Mouse (Mus musculus): ENCODE data around the gene Olfr1489.
"Not testable (repeated sequence)": the region's sequence is repeated elsewhere in the genome, so short reads cannot be mapped to it uniquely, and the experiment has no call there.

Olfr1489 gene

DNA sequence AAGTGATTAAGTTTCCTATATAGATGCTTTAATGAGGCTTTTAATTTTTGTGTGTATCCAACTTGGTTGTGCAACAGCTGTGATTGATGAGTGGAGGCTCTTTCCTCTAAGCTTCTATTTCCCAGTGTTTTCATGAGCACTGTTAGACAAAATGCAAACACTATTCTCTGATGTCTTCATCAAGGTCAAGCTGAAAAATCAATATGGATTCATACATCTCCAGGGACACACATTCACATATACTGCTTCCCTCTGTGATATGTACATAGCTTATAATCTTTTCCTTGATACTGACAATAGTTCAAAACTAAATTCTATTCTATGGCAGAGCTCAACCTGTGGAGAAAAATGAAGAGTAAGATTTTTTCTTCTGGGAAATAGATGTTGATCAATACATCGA lies at the start of gene Olfr1489:
Gene Olfr1489 (plus strand): TSS at position 301 of the 400 bp plus-strand sequence.
- DNase-seq = no peak

- no peak for DNase-seq
Observed at GRCm38 (mm10) chr19:13583211-13583610, 48.2 kb upstream of the Olfr1489 start, which contains the start of gene Olfr1484. TSS of gene Olfr1484 (plus strand) at chr19:13583511.

- not testable (repeated sequence) for DNase-seq
Observed at GRCm38 (mm10) chr19:13617075-13617474, 14.3 kb upstream of the Olfr1489 start, which contains the start of gene Olfr1487. TSS of gene Olfr1487 (plus strand) at chr19:13617375.

GRCm38 (mm10) chr19:13650791-13651190 lies 19.4 kb downstream of the Olfr1489 start, which contains the start of gene Olfr1490:
TSS of gene Olfr1490 (plus strand) at chr19:13651091.
- DNase-seq = no peak
